Mouse (Mus musculus) frontal cortex, postnatal 14 days (tissue): ENCODE measurements around the gene Hdac6.

Experiments
- DNase-seq, 2 experiments: peaks; one replicate each; pipeline ENCODE4 v3.0.0; 2022; ENCODE audit warnings: low spot score in 2 of 2

The Hdac6 gene

DNA sequence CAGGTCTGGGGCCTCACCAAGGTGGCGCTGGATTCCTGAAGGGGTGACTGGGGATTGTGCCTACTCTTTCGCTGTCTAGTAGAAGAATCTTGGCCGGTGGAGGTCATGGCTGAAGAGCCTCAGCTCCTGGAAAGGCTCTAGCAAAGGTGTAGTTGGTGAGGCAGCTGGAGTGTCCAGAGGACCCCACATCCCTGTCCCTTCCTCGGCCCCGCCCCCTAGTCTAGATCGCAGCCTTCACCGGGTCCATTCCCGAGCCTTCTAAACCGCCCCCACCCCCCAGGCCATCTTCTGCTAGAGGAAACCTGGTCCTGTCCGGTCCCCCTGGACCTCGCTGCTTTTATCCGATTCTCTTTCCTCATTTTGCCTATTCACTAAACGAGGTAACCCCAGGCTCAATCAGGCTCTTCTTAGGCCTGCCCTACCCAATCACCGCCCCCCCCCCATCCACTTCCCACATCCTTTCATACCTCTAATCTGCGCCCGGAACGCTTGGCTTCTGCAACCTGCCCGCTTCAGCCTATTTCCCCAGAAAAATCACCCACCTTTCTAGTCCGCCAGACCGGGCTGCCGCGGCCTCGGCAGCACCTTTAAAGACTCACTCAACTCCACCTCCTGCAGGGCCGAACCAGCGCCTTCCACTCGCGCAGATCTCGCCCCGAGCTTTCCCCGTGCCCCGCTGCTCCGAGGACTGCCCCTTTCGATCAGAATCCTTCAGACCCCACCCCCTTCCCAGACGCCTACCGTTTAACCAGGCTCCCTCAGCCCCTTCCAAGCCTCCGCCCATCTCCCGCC is at the start of gene Hdac6:
Gene Hdac6 (minus strand): TSS at position 782 of the 792 bp plus-strand sequence.
- no peak for DNase-seq

DNA sequence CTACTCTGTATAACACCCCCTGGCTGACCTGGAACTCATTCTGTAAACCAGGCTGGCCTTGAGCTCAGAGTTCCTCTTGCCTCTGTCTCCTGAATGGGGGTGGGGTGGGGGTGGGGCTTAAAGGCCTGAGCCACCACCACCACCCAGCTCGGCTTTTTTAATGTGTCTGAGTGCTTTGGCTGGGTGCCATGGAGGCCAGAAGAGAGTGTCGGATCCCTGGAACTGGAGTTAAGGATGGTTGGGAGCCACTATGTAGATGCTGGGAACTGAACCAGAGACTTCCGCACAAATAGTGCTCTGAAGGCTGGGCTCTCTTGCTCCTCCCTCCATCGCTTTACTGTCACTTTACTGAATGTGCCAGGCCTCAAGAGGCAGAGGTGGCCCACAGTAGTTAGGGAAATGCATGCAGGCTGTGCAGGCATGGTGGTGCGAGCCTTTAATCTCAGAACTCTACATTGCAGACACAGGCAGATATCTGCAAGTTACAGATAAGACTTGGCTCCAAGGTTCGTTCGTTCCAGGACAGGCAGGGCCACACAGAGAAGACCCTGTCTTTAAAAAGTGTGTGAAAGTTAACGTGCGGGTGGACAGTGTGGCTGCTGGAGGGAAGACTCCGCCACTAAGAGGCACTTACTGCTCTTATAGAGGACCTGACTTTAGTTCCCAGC is 45.5 kb upstream of the Hdac6 start:
- no peak for DNase-seq

DNA sequence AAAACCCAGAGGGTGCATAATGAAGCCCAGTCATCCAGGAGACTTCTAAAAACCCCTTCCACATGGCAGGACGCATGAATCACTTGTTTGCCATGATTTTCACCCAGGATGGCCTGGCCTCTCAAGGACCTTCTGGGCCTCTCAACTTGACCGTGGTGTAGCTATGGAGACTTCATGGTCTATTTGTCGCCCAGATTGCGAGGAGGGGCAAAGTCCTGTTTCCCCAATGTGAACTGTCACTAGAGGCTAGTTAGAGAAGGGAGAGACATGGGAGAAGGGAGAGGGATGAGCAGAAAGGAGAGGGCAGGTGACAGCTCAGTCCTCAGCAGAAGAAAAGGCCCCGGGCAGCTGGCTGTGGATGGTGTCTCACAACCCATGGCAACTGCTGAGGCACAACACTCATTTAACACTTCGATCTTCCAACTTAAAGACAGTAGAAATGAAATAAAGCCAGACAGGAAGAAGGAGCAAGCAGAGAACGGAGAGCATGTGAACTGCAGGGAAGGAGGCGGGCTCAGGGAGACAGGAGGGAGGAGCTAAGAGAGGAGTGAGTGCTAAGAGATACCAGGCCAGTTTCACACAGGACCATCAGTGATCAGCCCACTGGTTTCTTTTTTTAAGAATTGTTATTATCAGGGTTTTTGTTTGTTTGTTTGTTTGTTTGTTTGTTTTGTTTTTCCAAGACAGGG is 44.8 kb upstream of the Hdac6 start:
- no peak for DNase-seq

DNA sequence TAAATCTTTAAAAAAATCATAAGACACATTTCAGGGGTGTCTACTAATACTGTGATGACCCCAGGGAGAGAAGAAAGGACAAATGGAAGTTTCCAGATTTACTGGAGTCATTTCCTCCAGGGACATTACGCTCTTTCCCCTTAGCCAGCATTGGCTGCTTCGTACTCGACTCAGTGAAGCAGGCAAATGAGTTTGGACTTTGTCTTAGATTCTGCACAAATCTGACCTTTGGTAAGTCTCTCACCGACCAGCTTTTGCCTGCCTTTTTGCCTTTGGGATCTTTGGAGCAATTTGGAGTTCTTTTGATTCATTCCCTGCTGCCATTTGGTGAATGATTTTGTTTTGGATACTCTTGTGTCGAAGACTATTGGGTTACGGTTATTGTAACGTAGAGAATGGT is 33.7 kb upstream of the Hdac6 start:
- DNase-seq = no peak

DNA sequence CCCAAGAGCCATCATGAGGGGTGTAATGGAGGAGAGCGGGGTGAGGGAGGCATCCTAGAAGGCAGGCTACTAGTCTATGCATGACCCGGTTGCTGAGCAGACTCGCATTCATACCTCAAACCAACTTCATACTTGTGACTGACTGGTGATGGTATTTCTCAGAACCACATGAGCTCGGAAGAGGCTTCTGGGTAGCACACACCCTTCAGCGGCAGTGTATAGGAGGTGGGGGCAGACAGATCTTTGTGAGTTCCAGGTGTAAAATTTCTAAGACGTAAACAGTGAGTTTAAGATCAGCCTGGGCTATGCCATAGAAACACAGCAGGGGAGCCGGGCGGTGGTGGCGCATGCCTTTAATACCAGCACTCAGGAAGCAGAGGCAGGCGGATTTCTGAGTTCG is 30.2 kb upstream of the Hdac6 start, which contains the start of gene Gata1:
Gene Gata1 (minus strand): TSS at position 180 of the 400 bp plus-strand sequence.
- no peak for DNase-seq

DNA sequence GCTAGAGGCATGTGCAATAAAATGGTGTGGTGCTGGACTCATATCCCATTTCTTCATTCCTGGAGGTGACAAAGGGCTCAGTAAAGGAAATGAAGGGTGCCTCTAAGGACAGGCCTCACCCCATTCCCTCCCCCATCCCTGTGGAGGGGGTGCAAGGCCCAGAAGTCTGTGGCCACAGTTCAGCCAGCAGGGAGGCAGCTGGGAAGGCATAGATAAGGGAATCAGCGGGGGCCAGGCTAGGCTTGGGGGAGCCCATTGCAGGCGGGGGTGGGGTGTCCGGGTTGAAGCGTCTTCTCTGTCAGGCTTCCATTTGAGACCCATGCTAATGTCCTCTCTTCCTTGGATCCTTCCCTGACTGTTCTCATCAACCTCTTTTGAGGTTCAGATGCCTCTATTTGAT is 23.6 kb upstream of the Hdac6 start:
- DNase-seq = no peak

DNA sequence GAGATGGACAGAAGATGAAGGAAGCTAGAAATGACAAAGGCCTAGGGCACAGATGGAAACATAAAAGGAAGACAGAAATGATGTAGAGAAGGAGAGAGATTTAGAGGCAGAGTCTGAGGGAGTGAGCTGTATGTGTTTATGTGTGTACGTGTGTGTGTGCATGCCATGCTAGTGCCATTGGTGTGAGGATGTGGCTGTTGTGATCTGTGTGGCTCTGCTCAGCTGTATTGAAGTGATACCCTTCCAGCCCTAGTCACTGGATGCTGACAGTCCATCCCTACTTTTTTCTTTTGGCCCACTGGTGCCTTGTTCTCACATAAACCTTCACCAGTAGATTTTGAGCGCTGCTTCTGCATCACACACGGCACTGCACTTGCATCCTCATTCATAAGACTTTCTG is 21.2 kb upstream of the Hdac6 start:
- no peak for DNase-seq

DNA sequence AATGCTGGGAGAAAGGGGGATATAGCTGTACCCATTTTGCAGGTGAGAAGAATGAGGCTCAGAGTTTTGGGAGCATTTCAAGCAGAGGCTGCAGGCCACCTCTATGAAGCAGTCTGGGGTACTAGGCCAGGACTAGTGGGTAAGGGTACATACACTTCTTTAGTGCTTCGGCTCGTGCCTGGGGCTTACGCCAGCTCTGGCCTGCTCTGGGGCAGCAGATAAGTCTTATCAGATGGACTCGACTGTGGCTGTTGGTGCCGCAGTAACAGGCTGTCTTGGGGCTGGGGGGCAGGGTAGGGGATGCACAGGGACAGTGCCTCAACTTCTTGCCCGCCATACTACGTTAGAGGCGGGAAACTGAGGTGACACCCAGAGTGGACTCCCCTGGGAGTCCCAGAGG is 20.5 kb upstream of the Hdac6 start:
- DNase-seq = no peak

DNA sequence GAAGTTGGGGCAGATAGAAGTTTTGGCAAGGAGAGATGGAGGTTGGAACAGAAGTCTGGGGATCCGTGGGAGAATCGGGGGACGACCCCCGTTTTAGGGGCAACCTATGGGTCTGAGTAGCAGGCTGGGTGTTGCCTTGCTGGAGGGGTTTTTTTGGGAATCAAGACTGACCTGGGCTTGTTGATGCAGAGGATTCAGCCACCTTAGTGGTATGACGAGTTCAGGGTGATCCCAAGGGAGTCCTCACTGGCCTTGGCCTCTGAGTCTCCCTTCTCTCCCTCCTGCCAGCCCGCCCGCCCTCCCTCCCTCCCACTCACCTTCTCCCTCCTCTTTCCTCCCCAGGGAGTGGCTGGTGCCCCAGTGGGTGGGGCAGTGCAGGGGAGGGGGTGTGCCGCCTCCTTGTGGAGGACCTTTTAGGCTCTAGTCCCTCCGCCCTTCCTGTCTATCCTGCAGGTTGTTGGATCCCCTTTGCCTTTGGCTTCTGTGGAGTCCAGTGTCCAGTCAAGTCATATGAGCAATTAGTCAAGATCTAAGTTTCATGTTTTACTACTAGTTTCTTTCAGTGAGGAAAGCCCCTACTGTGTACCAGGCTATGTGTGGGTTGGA is 20.0 kb upstream of the Hdac6 start:
- DNase-seq = no peak

DNA sequence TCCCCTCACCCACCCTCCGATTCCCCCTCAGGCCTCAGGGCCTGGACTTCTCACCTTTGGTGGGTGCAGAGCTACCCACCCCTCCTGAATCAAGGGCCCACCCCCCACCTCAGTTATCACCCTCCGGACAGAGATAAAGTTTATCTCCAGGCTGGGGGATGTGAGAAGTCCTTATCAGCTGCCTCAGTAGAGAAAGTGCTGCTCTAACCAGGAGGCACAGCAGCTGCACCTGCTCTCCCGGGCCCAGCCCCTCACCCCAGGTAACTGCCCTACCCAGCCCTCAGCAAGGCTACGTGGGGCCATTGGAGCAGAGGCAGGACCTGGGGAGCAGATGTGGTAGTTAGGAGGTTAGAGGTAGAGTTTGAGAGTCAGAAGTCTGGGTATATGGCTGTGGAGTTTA is 18.5 kb upstream of the Hdac6 start:
- no peak for DNase-seq

DNA sequence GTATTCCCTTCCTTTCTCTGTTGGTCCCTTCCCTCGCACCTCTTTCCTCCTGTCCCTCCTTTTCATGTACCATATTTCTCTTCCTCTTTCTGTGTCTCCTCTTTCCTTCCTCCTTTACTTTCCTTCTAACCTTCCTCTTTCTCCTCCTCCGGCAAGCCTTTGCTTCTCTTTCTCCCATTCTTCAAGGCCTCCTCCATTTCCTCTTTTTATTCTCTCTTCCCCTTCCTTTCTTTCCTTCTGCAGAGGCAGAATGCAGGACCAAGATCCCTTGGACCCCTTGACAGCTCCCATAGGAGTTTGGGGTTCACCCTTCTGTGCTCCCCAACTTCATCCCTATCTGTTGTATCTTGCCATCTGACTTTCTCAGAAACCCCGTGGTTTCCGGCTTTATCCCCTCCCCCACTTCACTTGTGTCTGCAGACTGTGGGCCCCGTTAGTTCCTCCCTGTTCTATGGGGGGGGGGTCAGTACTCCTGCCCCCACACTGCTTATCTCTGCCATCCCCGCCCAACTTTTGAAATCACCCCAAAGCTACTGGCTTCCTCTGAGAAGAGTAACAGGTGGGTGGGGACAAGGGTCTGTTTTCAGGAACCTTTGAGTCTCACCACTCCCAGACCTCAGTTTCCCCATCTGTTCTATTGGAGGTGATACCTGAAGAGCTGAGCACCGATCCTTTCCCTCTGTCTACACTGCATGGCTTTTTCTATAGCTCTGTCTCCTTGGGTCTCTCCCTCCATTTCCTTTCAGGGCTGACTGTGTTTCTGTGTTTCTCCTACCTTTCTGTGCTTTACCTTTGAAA is 16.3 kb upstream of the Hdac6 start:
- DNase-seq = no peak

DNA sequence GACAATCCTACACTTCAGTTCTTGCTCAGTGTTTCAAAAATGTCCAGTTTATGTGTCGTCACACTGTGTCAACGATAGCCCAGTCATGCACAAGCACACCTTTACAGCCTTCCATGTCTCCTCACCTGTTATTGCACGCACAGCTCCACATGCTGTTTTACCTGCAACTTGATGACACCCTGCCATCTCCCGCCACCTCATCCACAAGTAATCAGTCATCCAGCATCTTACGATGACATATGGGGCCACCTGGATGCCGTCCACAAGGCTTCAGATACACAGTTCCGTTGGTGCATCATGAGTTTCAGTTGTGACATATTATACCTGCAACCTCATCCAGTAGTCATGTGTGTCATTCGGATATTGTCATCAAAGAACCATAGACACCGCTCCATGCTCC is 11.2 kb upstream of the Hdac6 start:
- DNase-seq = no peak

DNA sequence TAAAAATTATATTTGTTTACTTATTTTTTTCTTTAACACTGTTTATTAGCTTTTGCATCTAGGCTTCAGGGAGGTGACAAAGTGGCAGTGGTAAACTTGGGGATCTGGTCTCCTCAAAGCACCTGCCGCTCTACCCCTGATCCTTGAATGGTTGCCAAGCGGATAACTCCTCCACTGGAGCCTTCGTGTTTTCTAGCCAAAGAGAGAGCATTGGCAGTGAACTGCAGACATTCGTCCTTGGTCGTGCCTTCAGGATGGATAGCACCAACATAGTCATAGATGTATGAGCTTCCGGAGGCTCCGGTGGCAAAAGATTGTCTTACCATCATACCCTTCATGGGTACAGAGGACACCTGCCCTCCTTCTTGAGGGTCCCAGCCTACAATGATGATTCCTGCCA is 2.4 kb upstream of the Hdac6 start:
- no peak for DNase-seq

DNA sequence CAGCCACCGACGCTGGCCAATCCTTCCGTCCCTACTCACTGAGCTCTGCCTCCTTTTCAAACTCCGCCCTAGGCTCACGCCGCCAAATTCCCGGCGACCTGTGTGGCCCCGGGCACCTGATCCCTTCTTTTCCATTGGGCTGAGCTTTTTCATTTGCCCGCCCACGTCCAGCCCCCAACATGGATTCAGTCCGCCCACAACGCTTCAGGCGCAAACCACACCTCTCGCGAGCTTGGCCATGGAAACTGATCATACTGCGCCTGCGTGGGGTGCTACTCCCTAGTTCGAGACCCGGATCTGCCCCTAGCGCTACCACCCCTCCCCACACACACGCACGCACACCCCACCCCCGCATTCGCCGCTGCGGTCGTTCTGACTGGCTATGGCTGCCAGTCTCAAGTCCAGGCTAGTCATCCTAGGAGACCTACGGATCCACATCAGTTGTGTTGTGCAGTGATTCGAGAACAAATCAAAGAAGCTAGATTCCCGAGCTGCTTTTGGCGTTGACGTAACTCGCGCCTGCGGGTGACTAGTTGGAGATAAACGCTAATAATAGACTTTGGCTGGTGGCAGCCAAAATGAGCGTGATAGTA is 307 bp upstream of the Hdac6 start:
- peak; percentile 88 to 96 for DNase-seq

DNA sequence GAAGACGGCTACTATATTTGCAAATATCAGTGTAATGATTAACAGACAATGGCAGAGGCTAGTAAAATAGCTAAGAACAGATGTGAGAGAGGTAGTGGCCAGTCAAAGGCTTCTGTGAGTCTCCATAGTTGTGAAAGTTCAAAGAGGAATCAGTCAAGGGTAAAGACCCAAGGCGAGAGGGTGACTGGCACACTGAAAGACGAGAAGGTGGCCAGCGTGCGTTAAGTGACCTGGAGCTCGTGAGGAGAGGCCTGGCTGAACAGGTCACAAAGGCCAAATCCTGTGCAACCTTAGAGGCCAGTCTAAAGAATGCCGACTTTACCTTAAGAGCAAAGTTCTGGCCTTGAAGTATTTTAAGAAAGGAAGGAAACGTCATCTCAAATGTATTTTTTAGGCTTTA is 2.1 kb downstream of the Hdac6 start:
- DNase-seq = no peak

DNA sequence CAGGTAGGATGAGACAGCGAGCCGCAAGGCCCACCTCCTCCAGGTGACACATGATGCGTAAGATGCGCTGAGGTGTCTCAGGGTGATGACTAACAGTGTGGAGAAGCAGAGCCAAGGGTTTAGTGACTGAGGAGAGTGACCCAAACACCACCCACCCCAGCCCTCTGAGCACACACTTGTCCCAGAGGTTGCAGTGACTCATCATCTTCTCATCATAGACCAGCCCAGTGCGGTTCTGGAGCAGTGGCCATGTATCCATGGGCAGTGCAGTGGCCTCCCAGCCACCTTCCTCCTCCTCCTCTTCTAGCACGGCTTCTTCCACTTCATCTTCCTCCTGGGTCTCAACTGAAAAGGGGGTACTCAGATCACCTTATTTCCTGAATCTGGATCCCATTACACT is 10.0 kb downstream of the Hdac6 start:
- no peak for DNase-seq

DNA sequence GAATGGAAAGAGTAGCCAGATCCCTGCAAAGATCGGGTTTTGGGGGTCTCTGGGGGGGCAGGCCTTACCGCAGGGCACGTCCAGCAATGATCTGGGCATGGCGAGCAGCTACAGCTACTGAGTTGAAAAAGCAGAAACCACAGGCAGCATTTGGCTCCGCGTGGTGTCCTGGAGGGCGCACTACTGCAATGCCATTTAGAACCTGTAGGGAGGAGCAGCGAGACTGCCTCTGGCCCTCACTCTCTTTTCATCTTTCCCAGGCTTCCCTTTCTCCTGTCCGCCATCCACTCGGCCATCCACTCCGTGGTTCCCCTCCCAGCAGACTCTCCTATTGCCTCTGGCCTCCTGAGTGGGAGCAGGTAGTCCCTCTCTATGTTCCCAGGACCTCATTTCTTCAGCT is 10.8 kb downstream of the Hdac6 start:
- DNase-seq = no peak

DNA sequence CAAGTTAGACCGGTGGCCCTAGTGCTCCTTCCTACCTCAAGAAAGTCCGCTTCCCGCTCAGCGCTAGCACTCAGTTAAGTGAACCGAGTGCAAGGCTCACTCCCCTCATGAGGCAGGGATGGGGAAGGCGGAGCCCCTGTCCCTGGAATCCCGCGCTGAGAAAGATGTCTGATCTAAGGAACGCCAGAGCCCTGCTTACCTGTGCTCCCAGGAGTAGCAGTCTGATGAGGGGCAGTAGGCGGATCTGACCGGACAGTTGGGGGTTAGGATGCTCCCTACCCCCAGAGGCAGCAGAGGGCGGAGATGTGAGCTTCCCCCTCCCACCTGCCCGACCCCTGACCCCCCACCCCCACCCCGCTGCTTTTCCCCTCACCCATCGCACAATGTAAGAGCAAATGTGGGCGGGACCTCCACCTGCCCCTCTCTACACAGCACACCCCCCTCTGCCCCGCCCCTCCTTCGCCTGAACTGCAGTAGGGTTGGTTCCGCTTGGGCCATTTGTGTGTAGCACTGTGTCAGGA is 19.4 kb downstream of the Hdac6 start, which contains the start of gene Eras:
Gene Eras (minus strand): TSS at position 338 of the 521 bp plus-strand sequence.
- DNase-seq = no peak

DNA sequence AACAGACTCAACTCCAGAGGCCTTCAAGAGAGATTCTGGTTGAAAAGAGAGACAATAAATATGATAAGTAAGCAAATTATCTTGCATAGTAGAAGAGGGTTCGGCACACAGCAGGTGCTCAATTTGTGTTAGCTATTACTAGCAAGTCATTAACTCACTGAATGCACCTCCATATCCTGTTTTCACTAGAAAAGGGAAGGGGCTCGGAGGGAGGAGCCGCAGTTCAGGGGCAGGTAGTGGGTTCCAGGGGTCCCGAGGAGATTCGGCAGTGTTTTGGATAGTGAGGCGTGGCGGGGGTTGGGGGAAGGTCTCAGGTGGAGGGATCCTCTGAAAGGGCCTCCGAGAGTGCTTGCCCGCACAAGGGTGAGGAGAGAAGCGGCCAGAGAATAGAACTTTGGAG is 20.6 kb downstream of the Hdac6 start:
- DNase-seq = no peak

DNA sequence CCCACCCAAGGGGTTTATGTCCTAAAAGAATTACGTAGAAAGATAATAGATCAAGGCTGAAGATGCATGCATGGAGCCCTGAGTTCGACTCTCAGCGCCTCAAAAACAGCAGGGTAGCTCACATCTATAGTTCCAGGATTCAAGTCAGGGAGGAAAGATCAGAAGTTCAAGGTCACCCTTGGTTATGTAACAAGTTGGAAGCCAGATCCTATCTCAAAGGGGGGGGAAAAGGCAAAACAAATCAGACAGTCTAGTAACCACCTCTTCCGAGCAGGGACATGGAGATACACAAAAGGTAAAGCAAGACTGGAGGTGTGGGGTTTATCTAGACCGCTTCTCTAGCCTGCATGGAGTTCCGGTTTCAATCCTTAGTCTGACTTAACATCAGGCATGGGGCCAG is 21.4 kb downstream of the Hdac6 start:
- DNase-seq = no peak

DNA sequence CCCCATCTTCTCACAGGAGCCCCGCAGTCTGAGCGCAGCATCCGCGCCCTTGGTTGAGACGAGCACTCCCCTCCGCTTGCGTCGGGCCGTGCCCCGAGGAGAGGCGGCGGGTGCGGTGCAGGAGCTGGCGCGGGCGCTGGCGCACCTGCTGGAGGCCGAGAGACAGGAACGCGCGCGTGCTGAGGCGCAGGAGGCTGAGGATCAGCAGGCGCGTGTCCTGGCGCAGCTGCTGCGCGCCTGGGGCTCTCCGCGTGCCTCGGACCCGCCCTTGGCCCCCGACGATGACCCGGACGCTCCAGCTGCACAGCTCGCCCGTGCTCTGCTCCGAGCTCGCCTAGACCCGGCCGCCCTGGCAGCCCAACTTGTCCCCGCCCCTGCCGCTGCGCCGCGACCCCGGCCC is 25.7 kb downstream of the Hdac6 start:
- no peak for DNase-seq
